Mouse (Mus musculus) skeletal muscle tissue, postnatal 0 days (tissue): Measurements from ENCODE around the gene Rcbtb1. TPM values are rescaled to one million over a fixed set of nuclear protein-coding genes. Genes with fewer than 3 reads are reported as not detected.

ENCODE experiments used
- polyA plus RNA-seq: library from polyadenylated mRNA; unstranded; fragments of >200 nt; fragmentation: Nextera tagmentation; extraction: Ambion mirVana; gene quantifications from 2 replicates; pipeline ENCODE4 v1.2.1, GENCODE M21; 2015

Rcbtb1 gene
- polyA plus RNA-seq: 19.4 and 20.4 TPM in 2 replicates

DNA sequence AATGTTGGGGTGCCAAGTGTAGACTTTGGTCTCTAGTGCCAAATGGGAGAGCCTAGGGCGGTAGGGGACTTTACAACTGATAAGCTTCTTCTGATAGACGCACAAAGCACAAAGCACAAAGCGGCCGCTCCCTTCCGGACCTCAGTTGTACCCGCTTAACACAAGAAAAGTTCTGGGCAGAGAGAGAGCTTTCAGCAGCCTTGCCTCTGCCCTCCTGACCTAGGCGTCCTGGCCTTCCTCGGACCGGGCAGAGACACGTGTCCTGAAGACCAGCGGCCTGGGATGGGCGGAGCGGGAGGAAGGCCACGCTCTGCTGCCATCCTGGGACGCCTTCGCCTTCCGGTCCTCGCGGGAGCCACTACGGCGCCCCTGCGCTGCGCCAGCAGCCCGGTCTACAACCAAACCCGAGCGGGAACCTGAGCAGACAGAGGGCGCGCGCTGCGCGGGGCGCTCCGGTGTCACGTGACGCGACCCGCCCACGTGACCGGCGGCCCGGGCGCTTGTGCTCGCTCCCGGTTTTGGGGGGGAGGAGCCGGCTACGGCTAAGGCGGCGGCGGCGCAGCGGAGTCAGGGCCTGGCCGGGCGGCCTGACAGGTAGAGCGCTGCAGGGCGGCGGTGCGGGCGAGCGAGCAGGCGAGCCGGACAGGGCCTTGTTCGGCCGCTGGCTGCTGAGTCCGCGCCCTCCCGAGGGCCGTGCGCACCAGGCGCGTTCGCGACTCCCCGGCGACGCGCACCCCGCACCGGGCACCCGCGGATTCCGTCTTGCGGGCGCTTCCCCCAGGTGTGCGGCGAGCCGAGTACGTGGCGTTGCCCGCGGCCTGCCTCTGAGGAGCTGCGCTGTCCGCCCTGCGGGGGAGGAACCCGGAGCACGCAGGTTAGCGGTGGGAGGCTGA is at the start of gene Rcbtb1:
Gene Rcbtb1 (plus strand): TSS at position 499 of the 893 bp plus-strand sequence.

DNA sequence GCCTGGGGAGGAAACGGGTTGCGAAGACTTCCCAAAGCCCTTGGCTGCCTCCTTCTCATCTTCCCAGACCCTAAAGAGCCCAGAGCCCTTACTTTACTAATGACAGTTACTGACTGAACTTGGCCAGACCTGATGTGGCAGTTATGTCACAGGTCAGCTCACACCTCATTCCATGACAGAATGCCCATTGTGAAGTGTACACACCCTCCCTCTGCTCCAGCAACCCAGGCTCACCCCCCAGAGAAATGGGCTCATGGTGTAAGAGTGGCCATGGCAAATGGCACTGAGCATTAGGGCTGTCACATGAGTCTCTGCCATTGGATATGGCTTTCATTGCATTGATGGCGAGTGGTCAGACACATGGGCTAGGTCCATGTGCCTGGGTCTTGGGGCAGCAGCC is 22.4 kb upstream of the Rcbtb1 start, which contains the start of gene Gm5142:
Gene Gm5142 (minus strand): TSS at position 101 of the 400 bp plus-strand sequence.

DNA sequence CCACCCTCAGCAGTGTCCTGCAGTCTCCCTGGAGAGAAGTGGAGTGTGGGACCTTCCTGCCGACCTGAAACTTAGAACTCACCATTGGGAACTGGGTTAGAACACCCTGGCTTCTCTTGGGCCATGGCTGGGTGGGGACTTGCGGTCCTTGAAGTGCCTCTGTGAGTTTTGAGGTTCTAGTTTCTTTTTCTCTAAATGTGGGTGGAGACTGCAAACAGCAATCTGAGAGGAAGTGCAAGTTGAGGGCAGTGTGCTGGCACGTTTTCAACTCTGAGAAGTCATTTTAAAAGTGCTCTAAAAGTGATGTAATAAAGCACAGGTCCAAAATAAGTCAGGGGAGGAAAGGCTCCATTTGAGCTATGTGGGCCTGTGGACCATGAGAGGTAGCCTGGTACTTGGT is 59.0 kb downstream of the Rcbtb1 start, which contains the start of gene Gm6904:
Gene Gm6904 (minus strand): TSS at position 161 of the 400 bp plus-strand sequence.

Other genes with a start within 250 kb of the Rcbtb1 start
- gene 1700129C05Rik, start 58.3 kb upstream of the Rcbtb1 start, polyA plus RNA-seq: not detected in 2 replicates
- not detected in 2 replicates for gene Gm5142, start 22.5 kb upstream of the Rcbtb1 start, polyA plus RNA-seq
- gene Gm6904, start 59.0 kb downstream of the Rcbtb1 start, polyA plus RNA-seq: not detected in 2 replicates
- 0.19 TPM in 1 of 2 replicates, not detected in the other for gene Phf11a, start 96.3 kb downstream of the Rcbtb1 start, polyA plus RNA-seq
- gene Phf11b, start 140.1 kb downstream of the Rcbtb1 start, polyA plus RNA-seq: 1.4 and 1.8 TPM in 2 replicates
- 5.2 and 6.0 TPM in 2 replicates for gene Phf11d, start 164.3 kb downstream of the Rcbtb1 start, polyA plus RNA-seq
- 0.04 and 0.18 TPM in 2 replicates for gene Phf11c, start 194.2 kb downstream of the Rcbtb1 start, polyA plus RNA-seq
- gene Setdb2, start 239.7 kb downstream of the Rcbtb1 start, polyA plus RNA-seq: 3.4 and 3.7 TPM in 2 replicates
- gene Cab39l, start 239.8 kb downstream of the Rcbtb1 start, polyA plus RNA-seq: 13.3 and 17.8 TPM in 2 replicates